Mouse (Mus musculus): ENCODE measurements around the gene Odf3.

Odf3 gene

GRCm38 (mm10) chr7:140843806-140844205 is 3.8 kb upstream of the Odf3 start:
- no peak for DNase-seq (ENCODE audit: low spot score in 2 of 2)

- peak; percentile 86 to 97 for DNase-seq (ENCODE audit: low spot score in 2 of 2)
Observed at GRCm38 (mm10) chr7:140844905-140845665, 2.5 kb upstream of the Odf3 start, which contains the start of gene Scgb1c1. Scgb1c1 (plus strand) TSS chr7:140845547.

- no peak for DNase-seq (ENCODE audit: low spot score in 2 of 2)
Observed at GRCm38 (mm10) chr7:140845683-140846082, 1.9 kb upstream of the Odf3 start.

- no peak for DNase-seq (ENCODE audit: low spot score in 2 of 2)
Observed at GRCm38 (mm10) chr7:140846676-140847075, 929 bp upstream of the Odf3 start.

- no peak for DNase-seq (ENCODE audit: low spot score in 2 of 2)
Observed at GRCm38 (mm10) chr7:140848591-140848990, 986 bp downstream of the Odf3 start.

- DNase-seq (ENCODE audit: low spot score in 2 of 2) = no peak
Observed at GRCm38 (mm10) chr7:140851916-140852315, 4.3 kb downstream of the Odf3 start.

GRCm38 (mm10) chr7:140853386-140853785 is 5.8 kb downstream of the Odf3 start:
- no peak for DNase-seq (ENCODE audit: low spot score in 2 of 2)

- no peak for DNase-seq (ENCODE audit: low spot score in 2 of 2)
Observed at GRCm38 (mm10) chr7:140854483-140854882, 6.9 kb downstream of the Odf3 start.

- DNase-seq (ENCODE audit: low spot score in 2 of 2) = no peak
Observed at GRCm38 (mm10) chr7:140855181-140855580, 7.6 kb downstream of the Odf3 start.

- peak; percentile 84 to 89 for DNase-seq (ENCODE audit: low spot score in 2 of 2)
Observed at GRCm38 (mm10) chr7:140855860-140856784, 8.5 kb downstream of the Odf3 start, which contains the start of gene Gm45785. Gm45785 (minus strand) TSS chr7:140856331.

- peak; percentile 89 to 90 for DNase-seq (ENCODE audit: low spot score in 2 of 2)
Observed at GRCm38 (mm10) chr7:140856785-140857549, 9.4 kb downstream of the Odf3 start, which contains the start of gene Ric8a. Ric8a (plus strand) TSS chr7:140856957.

- DNase-seq (ENCODE audit: low spot score in 2 of 2) = no peak
Observed at GRCm38 (mm10) chr7:140857550-140858505, 10.2 kb downstream of the Odf3 start, which contains the start of gene Bet1l. Bet1l (minus strand) TSS chr7:140857577.

GRCm38 (mm10) chr7:140858746-140859145 is 11.1 kb downstream of the Odf3 start:
- no peak for DNase-seq (ENCODE audit: low spot score in 2 of 2)

- DNase-seq (ENCODE audit: low spot score in 2 of 2) = no peak
Observed at GRCm38 (mm10) chr7:140859997-140860396, 12.4 kb downstream of the Odf3 start.

- DNase-seq (ENCODE audit: low spot score in 2 of 2) = no peak
Observed at GRCm38 (mm10) chr7:140860728-140861127, 13.1 kb downstream of the Odf3 start.

- DNase-seq (ENCODE audit: low spot score in 2 of 2) = no peak
Observed at GRCm38 (mm10) chr7:140864761-140865160, 17.2 kb downstream of the Odf3 start.

- no peak for DNase-seq (ENCODE audit: low spot score in 2 of 2)
Observed at GRCm38 (mm10) chr7:140874224-140874623, 26.6 kb downstream of the Odf3 start.

- DNase-seq (ENCODE audit: low spot score in 2 of 2) = no peak
Observed at GRCm38 (mm10) chr7:140877364-140877763, 29.8 kb downstream of the Odf3 start.

GRCm38 (mm10) chr7:140879355-140879754 is 31.8 kb downstream of the Odf3 start:
- DNase-seq (ENCODE audit: low spot score in 2 of 2) = no peak

- DNase-seq (ENCODE audit: low spot score in 2 of 2) = no peak
Observed at GRCm38 (mm10) chr7:140880419-140880818, 32.8 kb downstream of the Odf3 start.

All from right cerebral cortex, adult 2 months (tissue).